Mouse (Mus musculus) kidney, postnatal 0 days (tissue): ENCODE data around the gene Btg2. TPM values are rescaled to one million over a fixed set of nuclear protein-coding genes. Genes with fewer than 3 reads are reported as not detected.

Experiments
- ATAC-seq: fragments of 200-750 bp; cut with Nextera tagmentation; replicated peaks from 2 replicates; pipeline ENCODE4 v1.8.0; 2017; ENCODE audit warnings: low read depth, moderate number of reproducible peaks, moderate TSS enrichment, moderate library complexity; ENCODE audit not compliant: low FRiP score
- DNase-seq: peaks from one replicate; pipeline ENCODE4 v3.0.0-alpha.2; 2016; ENCODE audit warnings: low spot score
- H3K27ac ChIP-seq: fragments of 300-500 bp; sonication (generic); 2 replicates; pipeline ENCODE4 v1.5.1; 2014; ENCODE audit warnings: mild to moderate bottlenecking
- H3K27me3 ChIP-seq: fragments of 300-500 bp; sonication (generic); 2 replicates; pipeline ENCODE4 v1.6.1; 2014; ENCODE audit warnings: low read length, mixed read lengths; ENCODE audit not compliant: insufficient read depth
- H3K36me3 ChIP-seq: fragments of 300-500 bp; sonication (generic); 2 replicates; pipeline ENCODE4 v1.6.1; 2014; ENCODE audit warnings: low read length, mixed read lengths; ENCODE audit not compliant: insufficient read depth
- H3K4me1 ChIP-seq: fragments of 300-500 bp; sonication (generic); replicated peaks from 2 replicates; pipeline ENCODE4 v1.6.1; 2014; ENCODE audit warnings: antibody characterized with exemption, low read length, mixed read lengths; ENCODE audit not compliant: insufficient read depth
- H3K4me2 ChIP-seq: fragments of 300-500 bp; sonication (generic); 2 replicates; pipeline ENCODE4 v1.6.1; 2014; ENCODE audit warnings: mild to moderate bottlenecking, low read length, moderate library complexity, mixed read lengths
- H3K4me3 ChIP-seq: fragments of 300-500 bp; sonication (generic); replicated peaks from 2 replicates; pipeline ENCODE4 v1.5.1; 2014; ENCODE audit warnings: low read depth, low read length
- H3K9ac ChIP-seq: fragments of 300-500 bp; sonication (generic); 2 replicates; pipeline ENCODE4 v1.6.1; 2014; ENCODE audit warnings: low read depth, low read length
- H3K9me3 ChIP-seq: fragments of 300-500 bp; sonication (generic); replicated peaks from 2 replicates; pipeline ENCODE4 v1.6.1; 2016; ENCODE audit warnings: low read length, inconsistent platforms, mixed read lengths
- CTCF ChIP-seq: IDR thresholded peaks from 2 replicates; pipeline ENCODE4 v1.5.1; 2016; ENCODE audit warnings: antibody characterized with exemption, low read depth, mild to moderate bottlenecking, moderate library complexity
- WGBS: fragments of 180-500 bp; shearing (Covaris S2); extraction: QIAGEN DNeasy Blood & Tissue Kit; methylation state at CpG from one replicate; pipeline ENCODE4 v1.1.7; 2014; 5-methylcytosine and 5-hydroxymethylcytosine counted together
- polyA plus RNA-seq: library from polyadenylated mRNA; unstranded; fragments of >200 nt; fragmentation: Nextera tagmentation; extraction: Ambion mirVana; gene quantifications from 2 replicates; pipeline ENCODE4 v1.2.1, GENCODE M21; 2015

Gene Btg2
- polyA plus RNA-seq, result 37.5 and 39.2 TPM in 2 replicates

GRCm38 (mm10) chr1:134078802-134079476 lies at the start of gene Btg2:
Btg2 (minus strand) TSS chr1:134079120.
- under 1% methylated on average over 58 of the region's 62 CpGs for WGBS
- Histone ChIP-seq H3K4me2 (peak within 1 kb of the TSS; percentile 84), H3K4me1 (peaks cover 20% of the 10 kb centered on the region; the same call in 1 of the 2 replicates), H3K27me3 (no peaks in the 10 kb centered on the region), H3K36me3 (peaks cover 19% of the 10 kb centered on the region), H3K9me3 (no peaks in the 10 kb centered on the region), H3K9ac (peak within 1 kb of the TSS; percentile 84), H3K27ac (peak within 1 kb of the TSS; percentile 89), H3K4me3 (peak within 1 kb of the TSS; percentile 75)
- ATAC-seq (peak; percentile 96), DNase-seq (peak; percentile 98)
- no peak for TF ChIP-seq CTCF

GRCm38 (mm10) chr1:134122195-134122594 lies 43.3 kb upstream of the Btg2 start:
- Histone ChIP-seq H3K4me3 (no peak overlapping the region), H3K27me3 (no peaks in the 10 kb centered on the region), H3K4me1 (no peaks in the 10 kb centered on the region), H3K36me3 (no peaks in the 10 kb centered on the region), H3K27ac (no peak overlapping the region), H3K9ac (no peak overlapping the region), H3K9me3 (no peaks in the 10 kb centered on the region), H3K4me2 (no peak overlapping the region)
- WGBS, result 61% methylated on average over 9 of the region's 9 CpGs
- TF ChIP-seq CTCF, result peak; percentile 71
- ATAC-seq, result no peak
- DNase-seq, result peak; percentile 65

GRCm38 (mm10) chr1:134120179-134120578 lies 41.3 kb upstream of the Btg2 start:
- H3K36me3 ChIP-seq, result no peaks in the 10 kb centered on the region
- H3K27ac ChIP-seq, result no peak overlapping the region
- no peak for ATAC-seq
- H3K9ac ChIP-seq, result no peak overlapping the region
- H3K4me2 ChIP-seq, result no peak overlapping the region
- H3K4me1 ChIP-seq, result 0 out of 2 replicates have a peak, but pooled peaks cover 3% of the 10 kb centered on the region
- H3K4me3 ChIP-seq, result no peak overlapping the region
- no peaks in the 10 kb centered on the region for H3K9me3 ChIP-seq
- WGBS, result 2% methylated on average over 5 of the region's 5 CpGs
- peak; percentile 92 for DNase-seq
- peak; percentile 96 for TF ChIP-seq CTCF
- H3K27me3 ChIP-seq, result no peaks in the 10 kb centered on the region

DNA sequence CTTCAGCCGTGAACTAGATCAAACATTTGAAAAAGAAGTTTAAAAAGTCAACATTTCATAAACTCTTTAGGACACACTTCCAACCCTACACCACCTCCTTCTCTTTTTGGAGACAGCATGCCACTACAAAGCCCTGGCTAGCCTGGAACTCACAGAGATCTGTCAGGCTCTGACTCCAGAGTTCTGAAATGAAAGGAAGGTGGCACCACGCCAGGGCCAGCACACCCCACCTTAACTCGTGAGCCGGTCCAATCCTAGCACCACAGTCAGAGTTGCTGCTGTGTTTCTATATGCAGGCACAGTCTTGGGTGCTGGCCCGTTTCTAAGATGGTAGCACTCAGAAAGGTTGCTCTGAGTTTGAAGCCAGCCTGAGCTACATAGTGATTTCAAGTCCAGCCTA lies 38.2 kb upstream of the Btg2 start:
- no peak for DNase-seq
- WGBS, result 63% methylated on average over 5 of the region's 5 CpGs
- ATAC-seq, result no peak

DNA sequence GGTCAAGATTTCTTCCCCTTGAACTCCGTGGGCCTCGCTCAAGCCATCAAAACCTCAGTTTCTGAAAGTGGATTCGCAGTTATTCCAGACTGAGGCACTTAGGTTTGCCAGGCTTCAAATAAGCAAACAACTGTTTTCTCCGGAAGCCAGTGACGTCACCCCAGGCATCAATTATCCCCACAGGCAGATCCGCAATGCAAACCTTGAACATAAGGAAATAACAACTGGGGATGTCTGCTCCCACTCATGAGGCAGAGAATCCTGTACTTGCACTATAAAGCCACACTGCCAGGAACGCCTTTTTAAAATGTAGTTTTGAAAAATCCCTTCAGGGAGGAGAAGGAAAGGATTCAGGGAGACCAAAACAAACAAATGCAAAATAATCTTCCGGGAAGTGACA lies 36.5 kb upstream of the Btg2 start:
- H3K27me3 ChIP-seq, result no peaks in the 10 kb centered on the region
- no peak overlapping the region for H3K9ac ChIP-seq
- no peak overlapping the region for H3K27ac ChIP-seq
- ATAC-seq, result no peak
- no peak overlapping the region for H3K4me2 ChIP-seq
- H3K4me3 ChIP-seq, result no peak overlapping the region
- TF ChIP-seq CTCF, result no peak
- DNase-seq, result no peak
- WGBS, result 54% methylated on average over 8 of the region's 8 CpGs
- no peaks in the 10 kb centered on the region for H3K36me3 ChIP-seq
- H3K9me3 ChIP-seq, result no peaks in the 10 kb centered on the region
- 0 out of 2 replicates have a peak, but pooled peaks cover 8% of the 10 kb centered on the region for H3K4me1 ChIP-seq

More for the DNA sequence above, 38.2 kb upstream of the Btg2 start:
- no peak overlapping the region for H3K9ac ChIP-seq
- H3K4me2 ChIP-seq, result no peak overlapping the region
- no peak overlapping the region for H3K4me3 ChIP-seq
- no peaks in the 10 kb centered on the region for H3K27me3 ChIP-seq
- no peak for TF ChIP-seq CTCF
- 0 out of 2 replicates have a peak, but pooled peaks cover 8% of the 10 kb centered on the region for H3K4me1 ChIP-seq
- H3K27ac ChIP-seq, result no peak overlapping the region
- no peaks in the 10 kb centered on the region for H3K9me3 ChIP-seq
- H3K36me3 ChIP-seq, result no peaks in the 10 kb centered on the region

GRCm38 (mm10) chr1:134114730-134115129 lies 35.8 kb upstream of the Btg2 start:
- 65% methylated on average over 13 of the region's 13 CpGs for WGBS
- Histone ChIP-seq H3K27ac (no peak overlapping the region), H3K4me1 (0 out of 2 replicates have a peak, but pooled peaks cover 8% of the 10 kb centered on the region), H3K4me3 (no peak overlapping the region), H3K9me3 (no peaks in the 10 kb centered on the region), H3K27me3 (no peaks in the 10 kb centered on the region), H3K9ac (no peak overlapping the region), H3K4me2 (no peak overlapping the region), H3K36me3 (no peaks in the 10 kb centered on the region)
- ATAC-seq (no peak), DNase-seq (no peak)
- TF ChIP-seq CTCF, result no peak
